Mouse (Mus musculus): ENCODE data around the gene Foxl1. TPM values are rescaled to one million over a fixed set of nuclear protein-coding genes. Genes with fewer than 3 reads are reported as not detected.
A peak's percentile ranks its signal among the peaks of the same experiment; 100 is the strongest.

Foxl1 gene
- total and polyA plus RNA-seq, 3 experiments = 0.07 to 0.12 TPM; not detected in 1

- peak; percentile 98 for DNase-seq (ENCODE audit: low read depth, low spot score)
- H3K79me2 ChIP-seq (ENCODE audit: control insufficient read depth, insufficient read depth, low read length, poor library complexity) = peaks cover 13% of the 10 kb centered on the region
- H3K36me3 ChIP-seq (ENCODE audit: control insufficient read depth in 1 of 2, insufficient read depth in 2 of 2, low read length in 2 of 2) = peaks cover 0 to 13% of the 10 kb centered on the region in 2 experiments; a peak in 2 of 4 replicates
- peak within 1 kb of the TSS; percentile 49 for H3K27ac ChIP-seq (ENCODE audit: control insufficient read depth, low read depth, low read length)
- peaks cover 3 to 21% of the 10 kb centered on the region in 2 experiments; a peak in 3 of 4 replicates for H3K4me1 ChIP-seq (ENCODE audit: control insufficient read depth in 1 of 2, insufficient read depth in 2 of 2, low read length in 2 of 2)
- H3K9me3 ChIP-seq (replicated peaks; ENCODE audit: insufficient read depth, low read length) = no peaks in the 10 kb centered on the region
- peak; percentile 82 for TF ChIP-seq MXI1 (IDR thresholded peaks at IDR 0.05; ENCODE audit: low read depth, low read length)
- TF ChIP-seq MAX (IDR thresholded peaks at IDR 0.05; ENCODE audit: low read length) = no peak; the same call in 1 of the 2 replicates
- 0 out of 2 replicates have a peak, but pooled peaks have one; percentile 7 for TF ChIP-seq USF1 (IDR thresholded peaks at IDR 0.05; ENCODE audit: low read depth, low read length)
- TF ChIP-seq CHD1 (IDR thresholded peaks at IDR 0.05; ENCODE audit: low read depth, low read length) = 0 out of 2 replicates have a peak, but pooled peaks have one; percentile 35
- TF ChIP-seq TCF12 (IDR thresholded peaks at IDR 0.05; ENCODE audit: low read depth, low read length) = peak; percentile 72
- peak; percentile 87 to 99; a peak in 3 of 4 replicates for TF ChIP-seq POLR2A (IDR thresholded peaks at IDR 0.05; ENCODE audit: control insufficient read depth in 1 of 2, insufficient read depth in 1 of 2, low read depth in 1 of 2, low read length in 2 of 2, poor library complexity in 1 of 2)
- TF ChIP-seq CHD2 (IDR thresholded peaks at IDR 0.05; ENCODE audit: low read length) = no peak
- peak; percentile 84 for TF ChIP-seq SIN3A (IDR thresholded peaks at IDR 0.05; ENCODE audit: low read length)
- peak; percentile 92 for TF ChIP-seq ZMIZ1 (IDR thresholded peaks at IDR 0.05; ENCODE audit: low read depth, low read length)
- peak; percentile 49 for TF ChIP-seq GATA1 (IDR thresholded peaks at IDR 0.05; ENCODE audit: low read depth, low read length)
- TF ChIP-seq UBTF (IDR thresholded peaks at IDR 0.05; ENCODE audit: borderline replicate concordance, insufficient read depth, low read depth, low read length) = 0 out of 2 replicates have a peak, but pooled peaks have one; percentile 47
- TF ChIP-seq MYB (IDR thresholded peaks at IDR 0.05; ENCODE audit: low read depth, low read length) = no peak
- TF ChIP-seq MAZ (IDR thresholded peaks at IDR 0.05; ENCODE audit: low read depth, low read length) = peak; percentile 32; the same call in 1 of the 2 replicates
- no peak for TF ChIP-seq CTCF (IDR thresholded peaks at IDR 0.05 in 2 of 3, conservative IDR thresholded peaks at IDR 0.05 in 1 of 3; ENCODE audit: control insufficient read depth in 1 of 3, insufficient read depth in 1 of 3, low read depth in 2 of 3, low read length in 3 of 3, poor library complexity in 1 of 3, severe bottlenecking in 1 of 3)
- no peak for TF ChIP-seq RAD21 (IDR thresholded peaks at IDR 0.05; ENCODE audit: low read depth, low read length)
- TF ChIP-seq POLR2AphosphoS5 (IDR thresholded peaks at IDR 0.05; ENCODE audit: borderline replicate concordance, low read depth, low read length) = peak; percentile 79; the same call in 1 of the 2 replicates
- no peak for TF ChIP-seq E2F4 (IDR thresholded peaks at IDR 0.05; ENCODE audit: borderline replicate concordance, low read depth, low read length)
- TF ChIP-seq ZC3H11A (IDR thresholded peaks at IDR 0.05; ENCODE audit: low read depth, low read length) = no peak
- peak; percentile 99 for TF ChIP-seq NRF1 (IDR thresholded peaks at IDR 0.05; ENCODE audit: insufficient read depth, low read depth, low read length, poor library complexity, severe bottlenecking)
- no peak for TF ChIP-seq GABPA (IDR thresholded peaks at IDR 0.05; ENCODE audit: low read depth, low read length)
- TF ChIP-seq KAT2A (conservative IDR thresholded peaks at IDR 0.05; ENCODE audit: low read depth, low read length) = peak; percentile 60; the same call in 1 of the 2 replicates
- TF ChIP-seq MAFK (IDR thresholded peaks at IDR 0.05; ENCODE audit: borderline replicate concordance, low read depth, low read length) = no peak
- TF ChIP-seq NELFE (IDR thresholded peaks at IDR 0.05; ENCODE audit: low read depth, low read length) = peak; percentile 96
- peak; percentile 80 for TF ChIP-seq TBP (IDR thresholded peaks at IDR 0.05; ENCODE audit: low read depth, low read length)
- TF ChIP-seq ELF1 (IDR thresholded peaks at IDR 0.05; ENCODE audit: low read depth, low read length) = 0 out of 2 replicates have a peak, but pooled peaks have one; percentile 47
- peak; percentile 92 for TF ChIP-seq HCFC1 (IDR thresholded peaks at IDR 0.05; ENCODE audit: low read depth, low read length)
- peak; percentile 99 for TF ChIP-seq POLR2AphosphoS2 (IDR thresholded peaks at IDR 0.05; ENCODE audit: low read length)
- TF ChIP-seq ETS1 (IDR thresholded peaks at IDR 0.05; ENCODE audit: low read depth, low read length) = peak; percentile 44; the same call in 1 of the 2 replicates
- H3K4me3 ChIP-seq (ENCODE audit: control insufficient read depth in 1 of 2, insufficient read depth in 1 of 2, low read depth in 2 of 2, low read length in 2 of 2) = peak within 1 kb of the TSS; percentile 79 to 95
- no peaks in the 10 kb centered on the region for H3K27me3 ChIP-seq (ENCODE audit: control insufficient read depth in 1 of 2, insufficient read depth in 2 of 2, low read length in 2 of 2)
- H3K9ac ChIP-seq (ENCODE audit: control insufficient read depth, low read depth, low read length, poor library complexity, severe bottlenecking) = peak within 1 kb of the TSS; percentile 78
Observed at GRCm38 (mm10) chr8:121107668-121108656, 19.8 kb upstream of the Foxl1 start, which contains the start of gene Mthfsd. Mthfsd (minus strand) TSS chr8:121108392.

Measured in MEL (cell line).